Mouse (Mus musculus) adrenal gland, postnatal 10 days (tissue): ENCODE measurements around the gene Ddx10. TPM values are rescaled to one million over a fixed set of nuclear protein-coding genes. Genes with fewer than 3 reads are reported as not detected.

Source experiments
- total RNA-seq, 2 experiments: library from RNA; stranded (reverse); gene quantifications; 2 replicates each; pipeline ENCODE4 v1.2.3; 2021

Ddx10 gene
- total RNA-seq, 2 experiments from 2014 or later, result 17.9 to 20.4 TPM

Other genes starting within 250 kb of the Ddx10 start
- gene Exph5, start 53.6 kb upstream of the Ddx10 start, total RNA-seq, result 1 to 10 TPM in 1 of 2 experiments, under 1 TPM in 1; 0.70 to 1.1 TPM
- gene Kdelc2, start 136.0 kb upstream of the Ddx10 start, total RNA-seq, result 10 to 100 TPM; 14.5 to 15.6 TPM
- gene 4930550C14Rik, start 154.3 kb upstream of the Ddx10 start, total RNA-seq, result 1 to 10 TPM; 1.6 to 2.0 TPM